Mouse (Mus musculus): ENCODE measurements around the gene Nbr1. TPM values are rescaled to one million over a fixed set of nuclear protein-coding genes. Genes with fewer than 3 reads are reported as not detected.
A peak's percentile ranks its signal among the peaks of the same experiment; 100 is the strongest.
"Not testable (repeated sequence)": the region's sequence is repeated elsewhere in the genome, so short reads cannot be mapped to it uniquely, and the experiment has no call there.

Nbr1 gene
- polyA plus RNA-seq, 1 experiment from 2014 or later, result 76.4 TPM

- H3K4me1 ChIP-seq, result peaks cover 23% of the 10 kb centered on the region
- H3K27me3 ChIP-seq, result no peaks in the 10 kb centered on the region
- WGBS, result 78% methylated on average over 4 of the region's 4 CpGs
- no peaks in the 10 kb centered on the region for H3K9me3 ChIP-seq (replicated peaks)
- H3K27ac ChIP-seq, result no peak overlapping the region
- ATAC-seq (replicated peaks; ENCODE audit: low FRiP score), result no peak
- H3K36me3 ChIP-seq, result no peaks in the 10 kb centered on the region
- H3K9ac ChIP-seq, result no peak overlapping the region
- no peak overlapping the region for H3K4me2 ChIP-seq
- no peak overlapping the region for H3K4me3 ChIP-seq (replicated peaks)
Measured at GRCm38 (mm10) chr11:101614116-101614515, 62.2 kb downstream of the Nbr1 start.

DNA sequence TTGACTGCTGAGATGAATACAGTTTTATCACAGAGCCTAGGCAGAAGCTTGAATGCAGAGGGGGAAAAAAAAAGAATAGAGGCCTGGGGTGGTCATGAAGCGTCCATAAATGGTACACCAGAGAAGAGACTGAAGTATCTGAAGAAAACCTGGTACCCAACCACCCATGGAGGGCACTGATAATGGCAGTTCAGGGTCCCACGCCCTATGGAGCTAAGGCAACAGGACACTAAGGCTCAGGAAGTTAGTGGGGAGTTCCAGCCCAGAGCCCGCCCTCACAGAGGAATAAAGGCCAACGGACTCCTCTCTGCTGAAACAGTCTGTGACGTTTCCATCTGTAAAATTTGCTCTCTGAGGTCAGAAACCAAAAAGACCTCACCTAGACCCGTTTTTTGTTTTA is 63.4 kb downstream of the Nbr1 start:
- Histone ChIP-seq H3K4me1 (peaks cover 23% of the 10 kb centered on the region), H3K27ac (no peak overlapping the region), H3K27me3 (no peaks in the 10 kb centered on the region), H3K9ac (no peak overlapping the region), H3K9me3 (replicated peaks) (no peaks in the 10 kb centered on the region), H3K4me2 (no peak overlapping the region), H3K36me3 (no peaks in the 10 kb centered on the region), H3K4me3 (replicated peaks) (no peak overlapping the region)
- WGBS, result 80% methylated on average over 6 of the region's 6 CpGs
- no peak for ATAC-seq (replicated peaks; ENCODE audit: low FRiP score)

DNA sequence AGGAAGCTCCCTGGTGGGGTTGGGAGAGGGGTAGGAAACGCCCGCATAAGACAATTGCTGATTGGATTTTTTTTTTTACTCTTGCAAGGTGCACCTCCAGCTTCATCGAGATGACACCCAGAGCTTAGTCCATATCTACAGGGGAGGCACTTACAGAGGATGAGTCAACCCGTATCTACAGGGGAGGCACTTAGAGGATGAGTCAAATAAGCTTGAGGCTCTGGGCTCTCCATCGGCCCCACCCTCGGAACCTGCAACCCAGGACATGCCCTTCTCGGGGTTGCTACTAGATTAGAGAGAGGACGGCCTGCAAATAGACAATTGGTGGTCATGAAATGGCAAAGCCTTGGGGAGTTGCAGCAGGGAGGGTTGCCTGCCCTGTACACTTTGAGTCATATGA is 64.2 kb downstream of the Nbr1 start:
- Histone ChIP-seq H3K9me3 (replicated peaks) (no peaks in the 10 kb centered on the region), H3K36me3 (no peaks in the 10 kb centered on the region), H3K27me3 (no peaks in the 10 kb centered on the region), H3K4me2 (no peak overlapping the region), H3K27ac (no peak overlapping the region), H3K4me3 (replicated peaks) (no peak overlapping the region), H3K9ac (no peak overlapping the region), H3K4me1 (peaks cover 16% of the 10 kb centered on the region)
- no peak for ATAC-seq (replicated peaks; ENCODE audit: low FRiP score)
- 87% methylated on average over 8 of the region's 8 CpGs for WGBS

DNA sequence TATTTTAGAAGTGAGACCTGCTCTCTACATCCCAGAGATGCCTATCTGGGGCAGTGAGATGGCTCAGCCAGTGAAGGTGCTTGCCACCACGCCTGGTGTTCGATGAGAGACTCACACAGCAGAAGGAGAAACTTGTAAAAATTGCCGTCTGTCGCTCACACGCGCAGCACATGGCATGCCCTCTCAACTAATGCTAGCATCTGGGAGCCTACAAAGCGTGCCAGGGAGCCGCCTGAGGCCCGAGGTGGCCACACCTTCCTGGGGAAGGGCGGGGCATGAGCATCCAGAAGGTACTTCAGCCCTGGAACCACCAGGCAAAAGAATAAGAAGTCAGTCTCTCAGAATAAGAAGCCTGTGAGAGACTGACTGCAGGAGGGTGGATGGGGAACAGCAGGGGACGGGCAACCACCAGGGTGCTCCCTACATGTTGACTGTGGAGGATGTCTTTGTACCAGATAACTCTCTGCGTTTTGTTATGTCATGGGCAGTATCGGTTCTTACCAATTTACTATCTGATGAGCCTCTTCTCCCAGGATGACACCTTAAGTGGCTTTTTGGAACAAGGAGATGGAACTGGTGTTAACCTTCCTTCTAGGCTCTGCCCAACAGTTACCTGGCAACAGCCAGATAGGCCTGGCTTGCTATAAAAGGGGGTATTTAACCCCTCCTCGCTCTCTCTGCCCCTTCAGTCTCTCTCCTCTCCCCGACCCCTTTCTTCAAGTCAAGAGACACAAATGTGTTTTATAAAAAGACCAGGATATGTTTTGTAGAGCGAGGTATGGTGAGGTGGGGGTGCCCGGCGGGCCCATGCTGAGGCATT is 65.2 kb downstream of the Nbr1 start:
- no peak for ATAC-seq (replicated peaks; ENCODE audit: low FRiP score)

GRCm38 (mm10) chr11:101617849-101618248 is 65.9 kb downstream of the Nbr1 start:
- Histone ChIP-seq H3K9me3 (replicated peaks) (no peaks in the 10 kb centered on the region), H3K36me3 (no peaks in the 10 kb centered on the region), H3K27ac (no peak overlapping the region), H3K9ac (no peak overlapping the region), H3K27me3 (no peaks in the 10 kb centered on the region), H3K4me3 (replicated peaks) (no peak overlapping the region; the same call in 1 of the 2 replicates), H3K4me2 (peak overlapping the region; percentile 40), H3K4me1 (peaks cover 16% of the 10 kb centered on the region)
- 0 out of 2 replicates have a peak, but pooled peaks have one; percentile 58 for ATAC-seq (replicated peaks; ENCODE audit: low FRiP score)
- 11% methylated on average over 8 of the region's 8 CpGs for WGBS

More for the DNA sequence above, 65.2 kb downstream of the Nbr1 start:
- H3K4me3 ChIP-seq (replicated peaks), result no peak overlapping the region
- 25% methylated on average over 18 of the region's 18 CpGs for WGBS
- no peak overlapping the region for H3K9ac ChIP-seq
- H3K4me1 ChIP-seq, result peaks cover 16% of the 10 kb centered on the region
- peak overlapping the region; percentile 40; the same call in 1 of the 2 replicates for H3K4me2 ChIP-seq
- no peaks in the 10 kb centered on the region for H3K36me3 ChIP-seq
- no peak overlapping the region for H3K27ac ChIP-seq
- no peaks in the 10 kb centered on the region for H3K9me3 ChIP-seq (replicated peaks)
- H3K27me3 ChIP-seq, result no peaks in the 10 kb centered on the region

DNA sequence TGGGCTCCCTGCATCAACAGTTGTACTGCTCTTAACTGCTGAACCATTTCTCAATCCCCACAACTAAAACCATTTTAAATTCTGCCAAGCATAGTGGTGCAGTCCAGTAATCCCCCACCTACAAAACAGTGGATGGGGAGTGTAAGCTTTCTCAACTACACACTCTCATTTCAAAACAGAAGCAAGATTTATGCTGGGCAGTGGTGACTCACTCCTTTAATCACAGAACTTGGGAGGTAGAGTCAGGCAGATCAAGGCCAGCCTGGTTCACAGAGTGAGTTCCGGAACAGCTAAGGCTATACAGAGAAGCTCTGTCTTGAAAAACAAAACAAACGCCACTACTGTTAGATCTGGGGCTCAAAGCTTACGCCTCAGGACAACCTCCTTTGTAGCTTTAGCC is 66.6 kb downstream of the Nbr1 start:
- Histone ChIP-seq H3K27ac (no peak overlapping the region), H3K27me3 (no peaks in the 10 kb centered on the region), H3K4me1 (peaks cover 16% of the 10 kb centered on the region), H3K4me3 (replicated peaks) (no peak overlapping the region), H3K9me3 (replicated peaks) (no peaks in the 10 kb centered on the region), H3K4me2 (no peak overlapping the region), H3K36me3 (no peaks in the 10 kb centered on the region), H3K9ac (no peak overlapping the region)
- ATAC-seq (replicated peaks; ENCODE audit: low FRiP score), result no peak
- WGBS, result 76% methylated on average over 3 of the region's 3 CpGs

DNA sequence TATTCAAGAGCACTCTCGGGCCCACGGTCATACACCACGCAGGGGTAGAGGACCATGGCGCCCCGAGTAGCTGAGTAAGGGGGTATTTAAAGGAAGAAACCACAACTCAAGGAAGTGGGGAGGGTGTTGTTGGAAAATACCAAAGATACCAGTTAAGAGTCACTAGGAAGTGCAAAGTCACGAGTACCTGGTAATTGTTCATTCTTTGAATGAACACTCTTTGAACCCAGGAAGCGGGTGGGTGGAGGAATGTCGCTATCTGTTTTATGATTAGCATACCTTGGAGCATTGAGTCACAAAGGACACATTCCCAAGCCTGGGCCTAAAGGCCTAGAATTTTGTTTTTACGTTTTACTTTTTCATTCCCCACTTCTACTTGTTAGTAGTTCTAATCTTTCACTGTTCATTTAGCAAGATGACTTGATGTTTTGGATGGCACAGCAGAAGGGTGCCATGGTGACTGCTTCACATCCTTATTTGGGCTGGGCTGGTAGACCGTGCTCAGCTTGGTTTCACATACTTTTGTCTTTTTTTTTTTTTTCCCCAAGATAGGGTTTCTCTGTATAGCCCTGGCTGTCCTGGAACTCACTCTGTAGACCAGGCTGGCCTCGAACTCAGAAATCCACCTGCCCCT is 68.2 kb downstream of the Nbr1 start:
- H3K4me3 ChIP-seq (replicated peaks); H3K27me3 ChIP-seq; H3K27ac ChIP-seq; ATAC-seq (replicated peaks; ENCODE audit: low FRiP score); H3K9ac ChIP-seq; H3K36me3 ChIP-seq; H3K4me2 ChIP-seq; H3K9me3 ChIP-seq (replicated peaks): not testable (repeated sequence)
- H3K4me1 ChIP-seq, result peaks cover 16% of the 10 kb centered on the region
- WGBS, result 79% methylated on average over 11 of the region's 11 CpGs

GRCm38 (mm10) chr11:101626649-101626994 is 74.7 kb downstream of the Nbr1 start:
- Histone ChIP-seq H3K4me2 (peak overlapping the region; percentile 86), H3K4me1 (peaks cover 8% of the 10 kb centered on the region), H3K9ac (peak overlapping the region; percentile 52), H3K27me3 (no peaks in the 10 kb centered on the region), H3K27ac (peak overlapping the region; percentile 100), H3K36me3 (no peaks in the 10 kb centered on the region), H3K9me3 (replicated peaks) (no peaks in the 10 kb centered on the region), H3K4me3 (replicated peaks) (peak overlapping the region; percentile 56)
- peak; percentile 16; the same call in 1 of the 2 replicates for ATAC-seq (replicated peaks; ENCODE audit: low FRiP score)
- WGBS, result 2% methylated on average over 8 of the region's 8 CpGs

DNA sequence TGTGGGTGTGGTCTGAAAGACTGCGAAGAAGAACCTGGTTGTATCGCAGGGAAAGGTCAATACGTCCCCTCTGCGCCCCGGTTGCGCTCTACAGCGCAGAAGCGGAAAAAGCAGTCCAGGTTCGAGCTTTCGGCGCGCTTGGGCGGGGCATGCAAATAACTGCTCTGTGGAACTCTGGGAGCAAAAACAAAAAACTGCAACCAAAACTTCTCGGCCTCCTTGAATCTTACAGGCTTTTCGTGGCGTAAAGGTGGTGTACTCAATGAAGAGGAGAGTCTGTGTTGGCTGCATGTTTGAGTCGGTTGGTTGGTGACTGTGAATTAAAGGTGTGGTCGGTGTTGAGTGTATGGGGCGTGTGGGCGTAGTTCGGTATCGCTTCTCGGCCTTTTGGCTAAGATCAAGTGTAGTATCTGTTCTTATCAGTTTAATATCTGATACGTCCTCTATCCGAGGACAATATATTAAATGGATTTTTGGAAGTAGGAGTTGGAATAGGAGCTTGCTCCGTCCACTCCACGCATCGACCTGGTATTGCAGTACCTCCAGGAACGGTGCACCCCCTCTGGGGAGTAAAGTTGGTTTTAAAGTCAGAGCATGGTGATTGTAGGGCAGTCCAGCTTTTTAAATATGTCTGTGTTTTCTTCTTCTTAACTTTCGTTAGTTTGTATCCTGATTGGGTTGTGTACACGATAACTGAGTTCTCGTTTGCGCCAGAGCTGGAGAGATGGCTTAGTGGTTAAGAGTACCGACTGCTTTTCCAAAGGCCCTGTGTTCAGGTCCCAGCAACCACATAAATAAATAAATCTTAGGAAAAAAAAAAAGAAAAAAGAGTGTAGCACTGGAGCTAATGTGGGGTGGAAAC is 75.3 kb downstream of the Nbr1 start, which contains the start of gene Rdm1:
Rdm1 (plus strand) TSS at position 201 of the 862 bp plus-strand sequence.
- H3K4me3 ChIP-seq (replicated peaks), result peak within 1 kb of the TSS; percentile 56
- H3K27ac ChIP-seq, result peak within 1 kb of the TSS; percentile 100
- no peaks in the 10 kb centered on the region for H3K27me3 ChIP-seq
- WGBS, result under 1% methylated on average over 33 of the region's 34 CpGs
- no peaks in the 10 kb centered on the region for H3K9me3 ChIP-seq (replicated peaks)
- peak within 1 kb of the TSS; percentile 57 for H3K9ac ChIP-seq
- peak within 1 kb of the TSS; percentile 86 for H3K4me2 ChIP-seq
- H3K36me3 ChIP-seq, result no peaks in the 10 kb centered on the region
- peak; percentile 94 for ATAC-seq (replicated peaks; ENCODE audit: low FRiP score)
- peaks cover 8% of the 10 kb centered on the region for H3K4me1 ChIP-seq

- ATAC-seq (replicated peaks; ENCODE audit: low FRiP score), result peak; percentile 59
- H3K4me1 ChIP-seq, result peaks cover 8% of the 10 kb centered on the region
- peaks cover 2% of the 10 kb centered on the region; the same call in 1 of the 2 replicates for H3K36me3 ChIP-seq
- peak overlapping the region; percentile 86 for H3K4me2 ChIP-seq
- no peaks in the 10 kb centered on the region for H3K27me3 ChIP-seq
- H3K27ac ChIP-seq, result peak overlapping the region; percentile 100
- under 1% methylated on average over 33 of the region's 33 CpGs for WGBS
- peak overlapping the region; percentile 57 for H3K9ac ChIP-seq
- peak overlapping the region; percentile 56 for H3K4me3 ChIP-seq (replicated peaks)
- H3K9me3 ChIP-seq (replicated peaks), result no peaks in the 10 kb centered on the region
Measured at GRCm38 (mm10) chr11:101627857-101628559, 76.1 kb downstream of the Nbr1 start.

GRCm38 (mm10) chr11:101628733-101629417 is 76.9 kb downstream of the Nbr1 start:
- not testable (repeated sequence) for H3K36me3 ChIP-seq; H3K27me3 ChIP-seq; H3K9ac ChIP-seq; H3K27ac ChIP-seq; ATAC-seq (replicated peaks; ENCODE audit: low FRiP score); H3K9me3 ChIP-seq (replicated peaks); H3K4me1 ChIP-seq
- 72% methylated on average over 4 of the region's 5 CpGs for whole genome bisulfite sequencing
- Histone ChIP-seq H3K4me2 (peak overlapping the region; percentile 86), H3K4me3 (replicated peaks) (peak overlapping the region; percentile 56)

Measured in kidney, embryonic 15.5 days (tissue).